Mouse (Mus musculus): Measurements from ENCODE around the gene Leng8. TPM values are rescaled to one million over a fixed set of nuclear protein-coding genes. Genes with fewer than 3 reads are reported as not detected.

Leng8 gene
- total and polyA plus RNA-seq, 3 experiments: 23.2 to 46.6 (median 33.5) TPM

- Histone ChIP-seq H3K27me3 (replicated peaks) (no peaks in the 10 kb centered on the region), H3K79me2 (replicated peaks; ENCODE audit: control insufficient read depth, extremely low read depth, insufficient read depth, poor library complexity, severe bottlenecking) (peaks cover 3% of the 10 kb centered on the region), H3K4me1 (ENCODE audit: control insufficient read depth in 1 of 2, insufficient read depth in 2 of 2) (peaks cover 0 to 23% of the 10 kb centered on the region in 2 experiments; a peak in 2 of 4 replicates), H3K27ac (ENCODE audit: insufficient read depth, low read depth) (no peak overlapping the region), H3K36me3 (replicated peaks in 1 of 2; ENCODE audit: control insufficient read depth in 1 of 2, insufficient read depth in 1 of 2, low read length in 1 of 2) (peaks cover 0 to 44% of the 10 kb centered on the region in 2 experiments), H3K4me2 (ENCODE audit: insufficient read depth, low read depth, poor library complexity, severe bottlenecking) (no peak overlapping the region), H3K9me3 (replicated peaks; ENCODE audit: low read length) (no peaks in the 10 kb centered on the region), H3K4me3 (replicated peaks in 1 of 3; ENCODE audit: low read depth in 2 of 3, low read length in 2 of 3, poor library complexity in 1 of 3) (no peak overlapping the region), H3K9ac (ENCODE audit: insufficient read depth, low read depth) (no peak overlapping the region)
- no peak for TF ChIP-seq MXI1 (IDR thresholded peaks at IDR 0.05; ENCODE audit: low read depth, low read length)
- TF ChIP-seq CTCF (conservative IDR thresholded peaks at IDR 0.05 in 1 of 2, IDR thresholded peaks at IDR 0.05 in 1 of 2; ENCODE audit: low read depth in 2 of 2, low read length in 2 of 2): no peak
- no peak for TF ChIP-seq MEF2A (IDR thresholded peaks at IDR 0.05; ENCODE audit: borderline replicate concordance, low read depth, low read length)
- TF ChIP-seq ZNF384 (IDR thresholded peaks at IDR 0.05; ENCODE audit: low read depth, low read length): no peak
- TF ChIP-seq NELFE (IDR thresholded peaks at IDR 0.05; ENCODE audit: low read depth, low read length): no peak
- TF ChIP-seq GABPA (IDR thresholded peaks at IDR 0.05; ENCODE audit: insufficient replicate concordance, low read depth, low read length): no peak
- no peak for TF ChIP-seq HCFC1 (IDR thresholded peaks at IDR 0.05; ENCODE audit: low read depth, low read length)
- no peak for TF ChIP-seq KAT2A (IDR thresholded peaks at IDR 0.05; ENCODE audit: insufficient replicate concordance, low read length)
- TF ChIP-seq JUND (conservative IDR thresholded peaks at IDR 0.05; ENCODE audit: low read depth, low read length): no peak
- TF ChIP-seq RCOR1 (conservative IDR thresholded peaks at IDR 0.05; ENCODE audit: low read depth, low read length): no peak
- TF ChIP-seq CHD1 (IDR thresholded peaks at IDR 0.05; ENCODE audit: low read depth, low read length): no peak
- TF ChIP-seq ETS1 (conservative IDR thresholded peaks at IDR 0.05; ENCODE audit: low read depth, low read length): no peak
- no peak for TF ChIP-seq BHLHE40 (IDR thresholded peaks at IDR 0.05; ENCODE audit: low read depth, low read length)
- TF ChIP-seq NRF1 (IDR thresholded peaks at IDR 0.05; ENCODE audit: low read depth, low read length): no peak
- in situ Hi-C loops (cut with MboI; ENCODE audit: low pct_ligation_motif_present, low pct_unique_long_range_greater_than_20kb, low sequenced_read_pairs) (no loop called here), dilution Hi-C loops (cut with MboI; ENCODE audit: extremely low pct_ligation_motif_present, extremely low pct_unique_long_range_greater_than_20kb, low sequenced_read_pairs) (no loop called here)
- no peak for DNase-seq (ENCODE audit: extremely low read depth)
Observed at GRCm38 (mm10) chr7:4132581-4132980, 4.3 kb upstream of the Leng8 start.

- no peak for DNase-seq (ENCODE audit: extremely low read depth)
- Histone ChIP-seq H3K4me3 (replicated peaks in 1 of 3; ENCODE audit: low read depth in 2 of 3, low read length in 2 of 3, poor library complexity in 1 of 3) (no peak overlapping the region), H3K9me3 (replicated peaks; ENCODE audit: low read length) (no peaks in the 10 kb centered on the region), H3K27me3 (replicated peaks) (no peaks in the 10 kb centered on the region), H3K79me2 (replicated peaks; ENCODE audit: control insufficient read depth, extremely low read depth, insufficient read depth, poor library complexity, severe bottlenecking) (peaks cover 7% of the 10 kb centered on the region), H3K36me3 (replicated peaks in 1 of 2; ENCODE audit: control insufficient read depth in 1 of 2, insufficient read depth in 1 of 2, low read length in 1 of 2) (peaks cover 0 to 42% of the 10 kb centered on the region in 2 experiments), H3K9ac (ENCODE audit: insufficient read depth, low read depth) (no peak overlapping the region), H3K4me1 (ENCODE audit: control insufficient read depth in 1 of 2, insufficient read depth in 2 of 2) (peaks cover 0 to 27% of the 10 kb centered on the region in 2 experiments; a peak in 3 of 4 replicates), H3K4me2 (ENCODE audit: insufficient read depth, low read depth, poor library complexity, severe bottlenecking) (no peak overlapping the region), H3K27ac (ENCODE audit: insufficient read depth, low read depth) (no peak overlapping the region)
- dilution Hi-C loops (cut with MboI; ENCODE audit: extremely low pct_ligation_motif_present, extremely low pct_unique_long_range_greater_than_20kb, low sequenced_read_pairs) (no loop called here), in situ Hi-C loops (cut with MboI; ENCODE audit: low pct_ligation_motif_present, low pct_unique_long_range_greater_than_20kb, low sequenced_read_pairs) (no loop called here)
- no peak for TF ChIP-seq MEF2A (IDR thresholded peaks at IDR 0.05; ENCODE audit: borderline replicate concordance, low read depth, low read length)
- TF ChIP-seq TCF12 (IDR thresholded peaks at IDR 0.05; ENCODE audit: low read depth, low read length): no peak
- no peak for TF ChIP-seq ZNF384 (IDR thresholded peaks at IDR 0.05; ENCODE audit: low read depth, low read length)
- TF ChIP-seq SMC3 (IDR thresholded peaks at IDR 0.05; ENCODE audit: low read depth, low read length): no peak
- no peak for TF ChIP-seq ZMIZ1 (IDR thresholded peaks at IDR 0.05; ENCODE audit: low read depth, low read length)
- TF ChIP-seq MYC (IDR thresholded peaks at IDR 0.05; ENCODE audit: low read depth, low read length): no peak
- no peak for TF ChIP-seq MAZ (IDR thresholded peaks at IDR 0.05; ENCODE audit: low read depth, low read length)
- no peak for TF ChIP-seq POLR2AphosphoS2 (IDR thresholded peaks at IDR 0.05; ENCODE audit: low read depth, low read length)
- no peak for TF ChIP-seq CHD2 (IDR thresholded peaks at IDR 0.05; ENCODE audit: low read length)
- no peak for TF ChIP-seq ZC3H11A (IDR thresholded peaks at IDR 0.05; ENCODE audit: low read depth, low read length)
- no peak for TF ChIP-seq MAX (IDR thresholded peaks at IDR 0.05; ENCODE audit: low read length)
- TF ChIP-seq USF2 (conservative IDR thresholded peaks at IDR 0.05; ENCODE audit: low read depth, low read length): no peak
- TF ChIP-seq RCOR1 (conservative IDR thresholded peaks at IDR 0.05; ENCODE audit: low read depth, low read length): no peak
- no peak for TF ChIP-seq KAT2A (IDR thresholded peaks at IDR 0.05; ENCODE audit: insufficient replicate concordance, low read length)
- TF ChIP-seq CTCF (conservative IDR thresholded peaks at IDR 0.05 in 1 of 2, IDR thresholded peaks at IDR 0.05 in 1 of 2; ENCODE audit: low read depth in 2 of 2, low read length in 2 of 2): no peak
- TF ChIP-seq POLR2A (IDR thresholded peaks at IDR 0.05; ENCODE audit: low read depth, low read length): no peak
- TF ChIP-seq UBTF (IDR thresholded peaks at IDR 0.05; ENCODE audit: low read depth, low read length): no peak
- TF ChIP-seq EP300 (IDR thresholded peaks at IDR 0.05; ENCODE audit: low read length): no peak
- TF ChIP-seq HCFC1 (IDR thresholded peaks at IDR 0.05; ENCODE audit: low read depth, low read length): no peak
- TF ChIP-seq E2F4 (IDR thresholded peaks at IDR 0.05; ENCODE audit: insufficient replicate concordance, low read depth, low read length): no peak
Observed at GRCm38 (mm10) chr7:4132998-4133397, 3.8 kb upstream of the Leng8 start.
